Mouse (Mus musculus): Measurements from ENCODE around the gene Rhoc.

DNA sequence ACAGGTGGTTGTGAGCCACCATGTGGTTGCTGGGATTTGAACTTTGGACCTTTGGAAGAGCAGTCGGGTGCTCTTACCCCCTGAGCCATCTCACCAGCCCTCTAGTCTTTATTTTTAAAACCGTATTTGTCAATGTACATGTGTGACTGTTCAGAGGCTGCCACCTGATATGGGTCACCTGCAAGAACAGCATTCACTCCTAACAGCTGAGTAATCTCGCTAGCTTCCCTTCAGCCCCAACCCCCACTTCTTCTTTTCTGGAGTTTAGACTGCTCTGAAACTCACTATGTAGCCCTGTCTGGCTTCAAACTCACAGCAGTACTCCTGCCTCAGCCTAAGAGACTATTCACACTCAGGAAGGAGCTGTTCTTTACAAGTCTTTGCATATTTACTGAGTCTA lies 34.2 kb downstream of the Rhoc start:
- no peak for TF ChIP-seq EP300 (optimal IDR thresholded peaks at IDR 0.05)
- TF ChIP-seq CTCF (IDR thresholded peaks at IDR 0.05; ENCODE audit: low read depth) = no peak
